Mouse (Mus musculus) embryonic facial prominence, embryonic 14.5 days (tissue): ENCODE measurements around the gene St6galnac6. TPM values are rescaled to one million over a fixed set of nuclear protein-coding genes. Genes with fewer than 3 reads are reported as not detected.

Source experiments
- ATAC-seq: fragments of 200-750 bp; cut with Nextera tagmentation; 2 replicates; pipeline ENCODE4 v1.8.0; 2017; ENCODE audit warnings: low read depth, moderate number of reproducible peaks, moderate TSS enrichment
- DNase-seq: peaks from one replicate; pipeline ENCODE4 v3.0.0-alpha.2; 2015; ENCODE audit warnings: low spot score
- H3K27ac ChIP-seq: fragments of 300-500 bp; sonication (generic); replicated peaks from 2 replicates; pipeline ENCODE4 v1.5.1; 2014; ENCODE audit warnings: low read depth, mild to moderate bottlenecking, low read length, moderate library complexity
- H3K27me3 ChIP-seq: fragments of 300-500 bp; sonication (generic); replicated peaks from 2 replicates; pipeline ENCODE4 v1.6.1; 2014; ENCODE audit warnings: low read length; ENCODE audit not compliant: control insufficient read depth, insufficient read depth
- H3K36me3 ChIP-seq: fragments of 300-500 bp; sonication (generic); 2 replicates; pipeline ENCODE4 v1.6.1; 2014; ENCODE audit warnings: low read length, mixed read lengths; ENCODE audit not compliant: control insufficient read depth, insufficient read depth
- H3K4me1 ChIP-seq: fragments of 300-500 bp; sonication (generic); 2 replicates; pipeline ENCODE4 v1.6.1; 2014; ENCODE audit warnings: antibody characterized with exemption, low read length; ENCODE audit not compliant: control insufficient read depth, insufficient read depth
- H3K4me2 ChIP-seq: fragments of 300-500 bp; sonication (generic); 2 replicates; pipeline ENCODE4 v1.6.1; 2014; ENCODE audit warnings: low read depth, mild to moderate bottlenecking, low read length, moderate library complexity, mixed read lengths
- H3K4me3 ChIP-seq: fragments of 300-500 bp; sonication (generic); 2 replicates; pipeline ENCODE4 v1.5.1; 2014; ENCODE audit warnings: low read depth, mild to moderate bottlenecking, low read length
- H3K9ac ChIP-seq: fragments of 300-500 bp; sonication (generic); 2 replicates; pipeline ENCODE4 v1.6.1; 2014; ENCODE audit warnings: low read depth, mild to moderate bottlenecking, low read length, moderate library complexity, mixed read lengths
- H3K9me3 ChIP-seq: fragments of 300-500 bp; sonication (generic); 2 replicates; pipeline ENCODE4 v1.6.1; 2016; ENCODE audit warnings: low read length; ENCODE audit not compliant: control insufficient read depth
- WGBS: fragments of 180-500 bp; shearing (Covaris S2); extraction: QIAGEN DNeasy Blood & Tissue Kit; methylation state at CpG from one replicate; pipeline ENCODE4 v1.1.7; 2014; 5-methylcytosine and 5-hydroxymethylcytosine counted together
- polyA plus RNA-seq: library from polyadenylated mRNA; unstranded; fragments of >200 nt; fragmentation: Nextera tagmentation; extraction: Ambion mirVana; gene quantifications from 2 replicates; pipeline ENCODE4 v1.2.1, GENCODE M21; 2014

Gene St6galnac6
- polyA plus RNA-seq, 1 experiment from 2014 or later: 11.1 TPM

GRCm38 (mm10) chr2:32642813-32643212 lies 43.3 kb downstream of the St6galnac6 start:
- no peak overlapping the region for H3K4me2 ChIP-seq
- H3K4me3 ChIP-seq: no peak overlapping the region
- H3K9me3 ChIP-seq: no peaks in the 10 kb centered on the region
- H3K4me1 ChIP-seq: peaks cover 21% of the 10 kb centered on the region
- ATAC-seq (no peak), DNase-seq (peak; percentile 22)
- WGBS: 46% methylated on average over 7 of the region's 7 CpGs
- no peak overlapping the region for H3K9ac ChIP-seq
- no peaks in the 10 kb centered on the region for H3K36me3 ChIP-seq
- no peak overlapping the region for H3K27ac ChIP-seq
- H3K27me3 ChIP-seq: no peaks in the 10 kb centered on the region

GRCm38 (mm10) chr2:32644083-32644482 lies 44.6 kb downstream of the St6galnac6 start:
- ATAC-seq (no peak), DNase-seq (no peak)
- Histone ChIP-seq H3K4me1 (peaks cover 16% of the 10 kb centered on the region), H3K4me3 (no peak overlapping the region), H3K9ac (no peak overlapping the region), H3K9me3 (no peaks in the 10 kb centered on the region), H3K27me3 (no peaks in the 10 kb centered on the region), H3K27ac (no peak overlapping the region), H3K4me2 (no peak overlapping the region), H3K36me3 (no peaks in the 10 kb centered on the region)
- WGBS: 75% methylated on average over 9 of the region's 9 CpGs

GRCm38 (mm10) chr2:32644799-32645475 lies 45.4 kb downstream of the St6galnac6 start:
- Histone ChIP-seq H3K4me3 (no peak overlapping the region), H3K36me3 (no peaks in the 10 kb centered on the region), H3K9me3 (no peaks in the 10 kb centered on the region), H3K4me2 (no peak overlapping the region), H3K9ac (no peak overlapping the region), H3K27ac (no peak overlapping the region), H3K4me1 (peaks cover 16% of the 10 kb centered on the region), H3K27me3 (no peaks in the 10 kb centered on the region)
- WGBS: 84% methylated on average over 8 of the region's 8 CpGs
- DNase-seq (no peak), ATAC-seq (no peak)

- ATAC-seq (no peak), DNase-seq (no peak)
- Histone ChIP-seq H3K4me2 (no peak overlapping the region), H3K27ac (peak overlapping the region; percentile 85), H3K4me3 (no peak overlapping the region), H3K4me1 (peaks cover 16% of the 10 kb centered on the region), H3K27me3 (no peaks in the 10 kb centered on the region), H3K9ac (no peak overlapping the region), H3K9me3 (no peaks in the 10 kb centered on the region), H3K36me3 (no peaks in the 10 kb centered on the region)
- WGBS: 64% methylated on average over 3 of the region's 3 CpGs
These were observed 46.1 kb downstream of the St6galnac6 start for GRCm38 (mm10) chr2:32645647-32646046.

GRCm38 (mm10) chr2:32646379-32647056 lies 47.0 kb downstream of the St6galnac6 start, which contains the start of gene Eng:
TSS of gene Eng (plus strand) at chr2:32646595.
- WGBS: 55% methylated on average over 26 of the region's 31 CpGs
- ATAC-seq: peak; percentile 76
- H3K36me3 ChIP-seq: no peaks in the 10 kb centered on the region
- no peaks in the 10 kb centered on the region for H3K9me3 ChIP-seq
- H3K27ac ChIP-seq: peak within 1 kb of the TSS; percentile 85
- no peaks in the 10 kb centered on the region for H3K27me3 ChIP-seq
- peak within 1 kb of the TSS; percentile 41 for H3K4me3 ChIP-seq
- H3K9ac ChIP-seq: peak within 1 kb of the TSS; percentile 66
- H3K4me2 ChIP-seq: peak within 1 kb of the TSS; percentile 58
- peak; percentile 81 for DNase-seq
- peaks cover 16% of the 10 kb centered on the region for H3K4me1 ChIP-seq

- H3K27ac ChIP-seq: no peak overlapping the region
- peaks cover 16% of the 10 kb centered on the region for H3K4me1 ChIP-seq
- peak overlapping the region; percentile 41 for H3K4me3 ChIP-seq
- H3K9ac ChIP-seq: peak overlapping the region; percentile 66; the same call in 1 of the 2 replicates
- no peaks in the 10 kb centered on the region for H3K9me3 ChIP-seq
- ATAC-seq (no peak), DNase-seq (no peak)
- no peaks in the 10 kb centered on the region for H3K36me3 ChIP-seq
- WGBS: 84% methylated on average over 7 of the region's 7 CpGs
- peak overlapping the region; percentile 58 for H3K4me2 ChIP-seq
- H3K27me3 ChIP-seq: no peaks in the 10 kb centered on the region
These were observed 47.9 kb downstream of the St6galnac6 start for GRCm38 (mm10) chr2:32647366-32647765.

GRCm38 (mm10) chr2:32653764-32654163 lies 54.3 kb downstream of the St6galnac6 start:
- H3K36me3 ChIP-seq: no peaks in the 10 kb centered on the region
- DNase-seq (peak; percentile 11), ATAC-seq (0 out of 2 replicates have a peak, but pooled peaks have one; percentile 24)
- H3K4me3 ChIP-seq: no peak overlapping the region
- no peaks in the 10 kb centered on the region for H3K9me3 ChIP-seq
- no peaks in the 10 kb centered on the region for H3K27me3 ChIP-seq
- no peak overlapping the region for H3K4me2 ChIP-seq
- WGBS: 27% methylated on average over 7 of the region's 7 CpGs
- 0 out of 2 replicates have a peak overlapping the region, but pooled peaks have one; percentile 25 for H3K9ac ChIP-seq
- H3K4me1 ChIP-seq: peaks cover 22% of the 10 kb centered on the region
- 0 out of 2 replicates have a peak overlapping the region, but pooled peaks have one; percentile 21 for H3K27ac ChIP-seq

GRCm38 (mm10) chr2:32654743-32655393 lies 55.4 kb downstream of the St6galnac6 start:
- no peak overlapping the region for H3K4me3 ChIP-seq
- peaks cover 22% of the 10 kb centered on the region for H3K4me1 ChIP-seq
- DNase-seq: no peak
- no peaks in the 10 kb centered on the region for H3K27me3 ChIP-seq
- no peaks in the 10 kb centered on the region for H3K9me3 ChIP-seq
- peak overlapping the region; percentile 48 for H3K27ac ChIP-seq
- WGBS: 63% methylated on average over 12 of the region's 14 CpGs
- H3K4me2 ChIP-seq: no peak overlapping the region
- ATAC-seq: no peak
- no peaks in the 10 kb centered on the region for H3K36me3 ChIP-seq
- no peak overlapping the region for H3K9ac ChIP-seq
